Mouse (Mus musculus): ENCODE results near the gene Olfr1154. TPM values are rescaled to one million over a fixed set of nuclear protein-coding genes. Genes with fewer than 3 reads are reported as not detected.

Gene Olfr1154
- not detected for total RNA-seq (2022)

- no peak for DNase-seq (ENCODE audit: low spot score)
Measured at GRCm38 (mm10) chr2:87905066-87905465, at the start of gene Olfr1154. TSS of gene Olfr1154 (minus strand) at chr2:87905166.

GRCm38 (mm10) chr2:87953000-87953399 is 48.0 kb upstream of the Olfr1154 start, which contains the start of gene Olfr1156:
TSS of gene Olfr1156 (minus strand) at chr2:87953100.
- no peak for DNase-seq (ENCODE audit: low spot score)

- no peak for DNase-seq (ENCODE audit: low spot score)
Measured at GRCm38 (mm10) chr2:87945037-87945436, 40.1 kb upstream of the Olfr1154 start, which contains the start of gene Olfr1155. TSS of gene Olfr1155 (minus strand) at chr2:87945137.

- no peak for DNase-seq (ENCODE audit: low spot score)
Measured at GRCm38 (mm10) chr2:87894662-87895061, 10.3 kb downstream of the Olfr1154 start, which contains the start of gene Olfr1153. TSS of gene Olfr1153 (plus strand) at chr2:87894962.

GRCm38 (mm10) chr2:87866192-87866591 is 38.8 kb downstream of the Olfr1154 start, which contains the start of gene Olfr1152:
TSS of gene Olfr1152 (plus strand) at chr2:87866492.
- DNase-seq (ENCODE audit: low spot score) = no peak

- no peak for DNase-seq (ENCODE audit: low spot score)
Measured at GRCm38 (mm10) chr2:87855562-87855961, 49.4 kb downstream of the Olfr1154 start, which contains the start of gene Olfr1151. TSS of gene Olfr1151 (plus strand) at chr2:87855862.

Other genes starting within 250 kb of the Olfr1154 start
- not detected for gene Olfr1134, start 246.7 kb downstream of the Olfr1154 start, total RNA-seq (2022)
- gene Olfr1135, start 231.5 kb downstream of the Olfr1154 start, total RNA-seq (2022) = not detected
- not detected for gene Olfr1136, start 211.2 kb downstream of the Olfr1154 start, total RNA-seq (2022)
- gene Olfr1137, start 192.0 kb downstream of the Olfr1154 start, total RNA-seq (2022) = not detected
- not detected for gene Olfr1138, start 165.2 kb downstream of the Olfr1154 start, total RNA-seq (2022)
- gene Olfr1140, start 161.4 kb downstream of the Olfr1154 start, total RNA-seq (2022) = not detected
- not detected for gene Olfr1141, start 151.2 kb downstream of the Olfr1154 start, total RNA-seq (2022)
- not detected for gene Olfr152, start 125.7 kb downstream of the Olfr1154 start, total RNA-seq (2022)
- not detected for gene Olfr1143, start 104.6 kb downstream of the Olfr1154 start, total RNA-seq (2022)
- gene Olfr1145, start 95.3 kb downstream of the Olfr1154 start, total RNA-seq (2022) = not detected
- not detected for gene Olfr1148, start 74.6 kb downstream of the Olfr1154 start, total RNA-seq (2022)
- not detected for gene Olfr1150-ps1, start 61.2 kb downstream of the Olfr1154 start, total RNA-seq (2022)
- not detected for gene Olfr1151, start 49.3 kb downstream of the Olfr1154 start, total RNA-seq (2022)
- not detected for gene Olfr1152, start 38.7 kb downstream of the Olfr1154 start, total RNA-seq (2022)
- not detected for gene Olfr1153, start 10.2 kb downstream of the Olfr1154 start, total RNA-seq (2022)
- not detected for gene Olfr1155, start 40.0 kb upstream of the Olfr1154 start, total RNA-seq (2022)
- gene Olfr1156, start 47.9 kb upstream of the Olfr1154 start, total RNA-seq (2022) = not detected
- gene Olfr1157, start 63.1 kb upstream of the Olfr1154 start, total RNA-seq (2022) = not detected
- gene Olfr74, start 69.5 kb upstream of the Olfr1154 start, total RNA-seq (2022) = not detected
- not detected for gene Olfr1158, start 84.9 kb upstream of the Olfr1154 start, total RNA-seq (2022)
- not detected for gene Olfr1160, start 103.1 kb upstream of the Olfr1154 start, total RNA-seq (2022)
- gene Olfr1161, start 117.6 kb upstream of the Olfr1154 start, total RNA-seq (2022) = not detected
- not detected for gene Olfr73, start 132.5 kb upstream of the Olfr1154 start, total RNA-seq (2022)
- not detected for gene Olfr1162, start 146.0 kb upstream of the Olfr1154 start, total RNA-seq (2022)
- not detected for gene Olfr1163, start 166.7 kb upstream of the Olfr1154 start, total RNA-seq (2022)
- gene Olfr1164, start 188.8 kb upstream of the Olfr1154 start, total RNA-seq (2022) = not detected
- gene Olfr1166, start 223.1 kb upstream of the Olfr1154 start, total RNA-seq (2022) = not detected

Measured in heart, adult 8-10 months (tissue).